Mouse (Mus musculus): ENCODE results near the gene Tmem107.

The Tmem107 gene

GRCm38 (mm10) chr11:69070590-69071222 lies at the start of gene Tmem107:
TSS of gene Tmem107 (plus strand) at chr11:69070806.
- peak; percentile 96 for DNase-seq (ENCODE audit: low read depth, low spot score)

- DNase-seq (ENCODE audit: low read depth, low spot score), result no peak
These were observed 44.0 kb upstream of the Tmem107 start for GRCm38 (mm10) chr11:69026562-69026961.

GRCm38 (mm10) chr11:69028805-69029204 lies 41.8 kb upstream of the Tmem107 start:
- DNase-seq (ENCODE audit: low read depth, low spot score), result peak; percentile 33

GRCm38 (mm10) chr11:69033552-69033951 lies 37.1 kb upstream of the Tmem107 start:
- no peak for DNase-seq (ENCODE audit: low read depth, low spot score)

- DNase-seq (ENCODE audit: low read depth, low spot score), result no peak
These were observed 36.0 kb upstream of the Tmem107 start for GRCm38 (mm10) chr11:69034585-69034984.

DNA sequence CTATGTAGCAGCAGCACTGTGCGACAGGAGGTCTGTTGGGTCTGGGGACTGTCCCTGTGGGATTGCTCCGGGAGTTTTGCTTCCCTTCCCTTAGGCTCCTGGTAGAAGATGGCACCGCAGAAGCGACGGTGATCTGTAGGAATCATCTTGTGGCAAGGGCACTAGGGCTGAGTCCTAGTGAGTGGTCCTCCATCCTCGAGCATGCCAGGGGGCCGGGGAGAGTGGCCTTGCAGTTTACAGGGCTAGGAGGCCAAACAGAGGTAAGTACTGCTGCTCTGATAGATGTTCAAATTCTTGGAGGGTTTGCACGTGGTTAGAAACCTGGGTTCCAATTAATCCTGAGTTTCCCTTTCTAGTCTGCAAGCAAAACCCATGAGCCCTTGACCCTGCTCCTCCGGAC lies 35.2 kb upstream of the Tmem107 start:
- DNase-seq (ENCODE audit: low read depth, low spot score), result no peak

DNA sequence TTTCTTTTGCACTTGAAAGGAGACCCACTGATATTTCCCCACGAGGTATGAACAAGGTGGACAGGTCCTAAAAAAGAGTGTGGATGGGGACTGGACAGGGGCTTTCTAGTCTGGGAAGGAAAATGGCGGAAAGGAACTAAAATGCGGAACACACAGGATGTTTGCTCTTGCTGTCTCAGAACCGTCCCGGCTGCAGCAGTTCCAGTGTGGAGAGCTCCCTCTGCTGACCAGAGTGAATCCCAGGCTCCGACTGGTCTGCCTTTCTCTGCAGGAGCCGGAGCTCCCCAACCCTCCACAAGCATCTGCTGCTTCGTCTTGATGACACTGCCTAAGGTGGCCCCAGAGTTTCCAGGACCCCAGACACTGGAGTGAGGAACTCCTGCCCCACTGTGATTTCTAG lies 34.8 kb upstream of the Tmem107 start:
- DNase-seq (ENCODE audit: low read depth, low spot score), result peak; percentile 85

DNA sequence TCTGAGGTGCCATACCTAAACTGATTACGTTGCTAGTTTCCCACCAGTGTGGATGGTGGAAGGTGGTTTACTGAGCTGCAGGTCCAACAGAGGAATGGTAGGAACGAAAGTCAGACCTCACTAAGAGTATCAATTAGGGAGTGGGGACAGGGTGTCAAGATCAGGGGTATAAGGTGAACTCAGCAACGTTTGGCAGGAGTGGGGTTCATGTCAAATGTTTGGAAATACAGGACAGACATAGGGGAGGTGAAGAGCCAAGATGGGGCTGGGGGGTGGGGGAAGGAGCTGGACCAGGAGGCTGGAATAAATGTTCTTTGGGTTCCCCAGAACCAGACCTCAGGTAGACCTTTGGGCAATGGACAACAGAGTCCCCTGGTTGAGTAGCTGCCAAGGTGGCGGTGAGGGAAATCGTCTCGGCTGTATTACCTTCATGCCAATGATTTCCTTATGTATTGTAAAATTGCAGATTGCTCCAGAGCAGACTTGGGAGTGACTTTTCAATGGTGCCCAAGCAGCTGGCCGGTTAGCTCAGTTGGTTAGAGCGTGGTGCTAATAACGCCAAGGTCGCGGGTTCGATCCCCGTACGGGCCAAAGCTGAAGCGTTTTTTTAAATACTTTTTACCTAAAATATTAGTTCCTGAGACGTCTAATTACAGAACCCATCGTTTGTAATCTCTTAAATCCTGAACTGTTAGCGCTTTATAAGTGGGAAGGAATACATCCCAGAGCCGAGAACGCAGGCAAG lies 33.9 kb upstream of the Tmem107 start:
- peak; percentile 91 for DNase-seq (ENCODE audit: low read depth, low spot score)

- peak; percentile 87 for DNase-seq (ENCODE audit: low read depth, low spot score)
These were observed 33.2 kb upstream of the Tmem107 start for GRCm38 (mm10) chr11:69037231-69038061.

- DNase-seq (ENCODE audit: low read depth, low spot score), result peak; percentile 21
These were observed 32.4 kb upstream of the Tmem107 start for GRCm38 (mm10) chr11:69038173-69038572.

- peak; percentile 93 for DNase-seq (ENCODE audit: low read depth, low spot score)
These were observed 24.8 kb upstream of the Tmem107 start, which contains the start of gene Aurkb for GRCm38 (mm10) chr11:69045531-69046394. TSS of gene Aurkb (plus strand) at chr11:69045647.

GRCm38 (mm10) chr11:69046395-69046774 lies 24.2 kb upstream of the Tmem107 start:
- no peak for DNase-seq (ENCODE audit: low read depth, low spot score)

DNA sequence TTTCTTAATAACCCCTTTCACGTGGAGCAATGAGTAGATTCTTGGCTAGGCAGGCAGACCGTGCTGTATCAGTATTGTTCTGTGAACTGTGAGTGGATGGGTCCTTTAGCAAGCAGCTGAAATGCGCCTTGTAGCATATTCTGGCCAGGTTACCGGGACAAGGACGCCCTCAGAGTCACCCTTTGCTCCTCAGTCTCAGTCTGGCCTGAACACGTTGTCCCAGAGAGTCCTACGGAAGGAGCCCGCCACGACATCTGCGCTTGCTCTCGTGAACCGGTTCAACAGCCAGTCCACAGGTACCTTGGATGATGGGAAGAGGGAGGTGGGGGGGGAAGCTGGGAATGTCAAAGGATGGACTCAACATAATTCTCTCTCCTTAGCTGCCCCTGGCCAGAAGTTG lies 23.0 kb upstream of the Tmem107 start:
- DNase-seq (ENCODE audit: low read depth, low spot score), result no peak

- DNase-seq (ENCODE audit: low read depth, low spot score), result no peak
These were observed 22.5 kb upstream of the Tmem107 start for GRCm38 (mm10) chr11:69048151-69048550.

GRCm38 (mm10) chr11:69050748-69051147 lies 19.9 kb upstream of the Tmem107 start:
- no peak for DNase-seq (ENCODE audit: low read depth, low spot score)

DNA sequence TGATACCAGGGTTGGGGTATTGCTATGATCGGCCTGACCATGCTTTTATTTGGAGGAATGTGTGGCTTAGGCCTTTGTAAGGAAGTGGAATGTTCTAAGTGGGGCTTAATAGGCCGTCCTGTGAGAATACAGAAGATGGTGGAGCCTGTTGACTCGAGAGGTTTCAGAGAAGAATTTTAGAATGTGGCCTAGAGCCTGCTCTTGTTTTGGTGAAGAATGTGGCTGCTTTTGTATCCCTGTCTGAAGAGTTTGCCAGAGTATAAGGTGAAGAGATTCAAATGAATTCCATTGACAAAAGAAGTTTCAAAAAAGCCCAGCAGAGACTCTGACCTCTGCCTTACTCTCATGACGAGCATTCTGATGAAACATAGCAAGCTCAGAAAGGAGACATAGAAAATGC lies 18.8 kb upstream of the Tmem107 start:
- no peak for DNase-seq (ENCODE audit: low read depth, low spot score)

- DNase-seq (ENCODE audit: low read depth, low spot score), result no peak
These were observed 17.7 kb upstream of the Tmem107 start for GRCm38 (mm10) chr11:69052824-69053421.

GRCm38 (mm10) chr11:69053848-69054247 lies 16.8 kb upstream of the Tmem107 start:
- peak; percentile 43 for DNase-seq (ENCODE audit: low read depth, low spot score)

DNA sequence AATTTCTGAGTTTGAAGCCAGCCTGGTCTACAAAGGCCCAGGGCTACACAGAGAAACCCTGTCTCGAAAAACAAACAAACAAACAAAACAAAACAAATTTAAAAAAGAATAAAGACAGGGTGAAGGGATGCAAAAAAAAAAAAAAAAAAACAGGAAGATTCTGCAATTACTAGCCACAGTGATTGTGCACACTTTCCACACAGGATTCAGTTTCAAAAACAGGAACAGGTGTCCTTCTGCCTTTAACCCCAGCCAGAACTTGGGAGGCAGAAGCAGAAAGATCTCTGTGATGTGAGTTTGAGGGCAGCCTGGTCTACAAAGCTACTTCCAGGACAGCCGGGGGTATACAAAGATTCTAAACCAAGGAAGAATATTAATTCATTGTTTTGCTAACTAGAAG lies 12.3 kb upstream of the Tmem107 start:
- no peak for DNase-seq (ENCODE audit: low read depth, low spot score)

GRCm38 (mm10) chr11:69058729-69059356 lies 11.8 kb upstream of the Tmem107 start:
- DNase-seq (ENCODE audit: low read depth, low spot score), result peak; percentile 47

Measured in CD4-positive, CD25-positive, alpha-beta regulatory T cell, adult 2 months (primary cell).